Mouse (Mus musculus) heart, adult 2 months (tissue): ENCODE measurements around the gene Ninj2. TPM values are rescaled to one million over a fixed set of nuclear protein-coding genes. Genes with fewer than 3 reads are reported as not detected.

ENCODE experiments used
- DNase-seq, 2 experiments: peaks; one replicate each; pipeline ENCODE4 v3.0.0; 2021
- H3K27ac ChIP-seq: fragments of 200-600 bp; 2 replicates; pipeline ENCODE4 v1.8.1; 2022
- H3K27me3 ChIP-seq: fragments of 200-500 bp; 2 replicates; pipeline ENCODE4 v1.6.1; 2012; ENCODE audit warnings: mild to moderate bottlenecking, low read length, inconsistent platforms, mixed read lengths; ENCODE audit not compliant: control insufficient read depth, insufficient read depth
- H3K36me3 ChIP-seq: fragments of 200-500 bp; 2 replicates; pipeline ENCODE4 v1.6.1; 2012; ENCODE audit warnings: low read length, inconsistent platforms; ENCODE audit not compliant: control insufficient read depth, insufficient read depth
- H3K4me1 ChIP-seq: fragments of 200-500 bp; 2 replicates; pipeline ENCODE4 v1.6.1; 2011; ENCODE audit warnings: low read length; ENCODE audit not compliant: control insufficient read depth, insufficient read depth
- H3K4me3 ChIP-seq: fragments of 200-600 bp; 2 replicates; pipeline ENCODE4 v1.8.1; 2022
- H3K79me2 ChIP-seq: fragments of 200-500 bp; replicated peaks from 2 replicates; pipeline ENCODE4 v1.6.1; 2012; ENCODE audit warnings: mild to moderate bottlenecking, inconsistent platforms, low read length, moderate library complexity, mixed read lengths; ENCODE audit not compliant: control insufficient read depth, insufficient read depth
- H3K9ac ChIP-seq: fragments of 200-500 bp; 2 replicates; pipeline ENCODE4 v1.6.1; 2012; ENCODE audit warnings: low read depth, mild to moderate bottlenecking, control low read depth, inconsistent platforms, low read length, mixed read lengths
- CTCF ChIP-seq: fragments of 200-600 bp; IDR thresholded peaks from 2 replicates; pipeline ENCODE4 v1.8.1; 2022; ENCODE audit warnings: antibody characterized with exemption, mild to moderate bottlenecking, moderate library complexity
- EP300 ChIP-seq: fragments of 200-500 bp; IDR thresholded peaks from 2 replicates; pipeline ENCODE4 v1.6.1; 2011; ENCODE audit warnings: low read depth, low read length, control low read depth; ENCODE audit not compliant: insufficient read depth
- POLR2A ChIP-seq: fragments of 200-500 bp; IDR thresholded peaks from 2 replicates; pipeline ENCODE4 v1.6.1; 2011; ENCODE audit warnings: mild to moderate bottlenecking, low read depth, low read length, control low read depth; ENCODE audit not compliant: insufficient read depth
- WGBS: fragments of 180-500 bp; shearing (Covaris S2); methylation state at CpG from one replicate; pipeline ENCODE4 v1.1.7; 2018; 5-methylcytosine and 5-hydroxymethylcytosine counted together
- intact Hi-C: fragments of 180-260 bp; cut with DNase I; formaldehyde crosslinking; loops from one replicate; pipeline ENCODE4 v1.15.1; 2025
- polyA plus RNA-seq: library from polyadenylated mRNA; depleted of rRNA; stranded (reverse); fragments of >200 nt; gene quantifications from 2 replicates; pipeline ENCODE4 v1.2.3, GENCODE M21; 2012
- total RNA-seq, 2 experiments: library from RNA; stranded (reverse); gene quantifications; 2 replicates each; pipeline ENCODE4 v1.2.3; 2021

Ninj2 gene
- total and polyA plus RNA-seq, 3 experiments: not detected

GRCm38 (mm10) chr6:120155510-120155909 lies 62.4 kb downstream of the Ninj2 start:
- intact Hi-C loops: no loop called here
- Histone ChIP-seq H3K27ac (no peak overlapping the region), H3K4me3 (no peak overlapping the region), H3K27me3 (no peaks in the 10 kb centered on the region), H3K79me2 (no peaks in the 10 kb centered on the region), H3K4me1 (peaks cover 17% of the 10 kb centered on the region), H3K36me3 (no peaks in the 10 kb centered on the region; the same call in 1 of the 2 replicates), H3K9ac (no peak overlapping the region)
- TF ChIP-seq EP300 (no peak), POLR2A (no peak), CTCF (no peak)
- 74% methylated on average over 4 of the region's 4 CpGs for WGBS
- DNase-seq: no peak

DNA sequence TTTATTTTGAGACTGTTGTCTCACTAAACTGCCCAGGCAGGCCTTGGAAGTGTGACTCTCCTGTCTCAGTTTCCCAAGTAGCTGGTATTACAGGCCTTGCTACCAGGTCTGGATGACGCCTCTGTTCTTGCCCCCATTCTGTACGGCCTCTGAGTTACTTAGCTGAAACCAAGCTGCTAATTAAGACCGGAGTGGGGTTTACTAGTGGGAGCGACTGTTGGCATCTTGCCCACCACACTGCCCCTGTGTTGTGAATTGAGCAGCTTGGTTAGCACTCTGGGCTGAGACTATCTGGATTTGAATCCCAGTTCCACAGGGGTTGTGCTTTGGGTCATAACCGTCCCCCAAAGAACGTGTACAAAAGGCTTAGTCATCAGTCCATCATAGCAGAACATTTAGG lies 64.3 kb downstream of the Ninj2 start:
- intact Hi-C loops: no loop called here
- H3K4me1 ChIP-seq: peaks cover 13% of the 10 kb centered on the region
- H3K9ac ChIP-seq: no peak overlapping the region
- no peak overlapping the region for H3K27ac ChIP-seq
- no peak for TF ChIP-seq CTCF
- no peak for TF ChIP-seq POLR2A
- TF ChIP-seq EP300: no peak
- 83% methylated on average over 6 of the region's 6 CpGs for WGBS
- no peaks in the 10 kb centered on the region for H3K27me3 ChIP-seq
- DNase-seq: no peak
- H3K4me3 ChIP-seq: no peak overlapping the region
- no peaks in the 10 kb centered on the region for H3K79me2 ChIP-seq
- H3K36me3 ChIP-seq: no peaks in the 10 kb centered on the region; the same call in 1 of the 2 replicates

- Histone ChIP-seq H3K79me2 (no peaks in the 10 kb centered on the region), H3K4me1 (peaks cover 13% of the 10 kb centered on the region), H3K4me3 (no peak overlapping the region), H3K9ac (peak overlapping the region; percentile 32), H3K27me3 (no peaks in the 10 kb centered on the region), H3K27ac (peak overlapping the region; percentile 75), H3K36me3 (no peaks in the 10 kb centered on the region; the same call in 1 of the 2 replicates)
- TF ChIP-seq CTCF (no peak), EP300 (peak; percentile 67; the same call in 1 of the 2 replicates)
- WGBS: 21% methylated on average over 9 of the region's 9 CpGs
- intact Hi-C loops: no loop called here
- peak; percentile 68 to 77 for DNase-seq
Observed at GRCm38 (mm10) chr6:120159133-120159901, 66.2 kb downstream of the Ninj2 start.

GRCm38 (mm10) chr6:120162928-120163327 lies 69.8 kb downstream of the Ninj2 start:
- no peaks in the 10 kb centered on the region for H3K79me2 ChIP-seq
- no peaks in the 10 kb centered on the region; the same call in 1 of the 2 replicates for H3K36me3 ChIP-seq
- WGBS: 69% methylated on average over 6 of the region's 6 CpGs
- no peaks in the 10 kb centered on the region for H3K27me3 ChIP-seq
- H3K9ac ChIP-seq: no peak overlapping the region
- H3K4me3 ChIP-seq: no peak overlapping the region
- TF ChIP-seq POLR2A (no peak), EP300 (no peak), CTCF (no peak)
- H3K4me1 ChIP-seq: peaks cover 9% of the 10 kb centered on the region
- H3K27ac ChIP-seq: no peak overlapping the region
- intact Hi-C loops: no loop called here
- DNase-seq: no peak

- 89% methylated on average over 4 of the region's 4 CpGs for WGBS
- Histone ChIP-seq H3K4me3 (no peak overlapping the region), H3K4me1 (peaks cover under 1% of the 10 kb centered on the region; the same call in 1 of the 2 replicates), H3K27ac (no peak overlapping the region), H3K27me3 (no peaks in the 10 kb centered on the region), H3K79me2 (no peaks in the 10 kb centered on the region), H3K9ac (no peak overlapping the region), H3K36me3 (no peaks in the 10 kb centered on the region)
- intact Hi-C loops: no loop called here
- no peak for DNase-seq
- TF ChIP-seq EP300: no peak
- TF ChIP-seq POLR2A: no peak
- no peak for TF ChIP-seq CTCF
Observed at GRCm38 (mm10) chr6:120164765-120165164, 71.6 kb downstream of the Ninj2 start.

DNA sequence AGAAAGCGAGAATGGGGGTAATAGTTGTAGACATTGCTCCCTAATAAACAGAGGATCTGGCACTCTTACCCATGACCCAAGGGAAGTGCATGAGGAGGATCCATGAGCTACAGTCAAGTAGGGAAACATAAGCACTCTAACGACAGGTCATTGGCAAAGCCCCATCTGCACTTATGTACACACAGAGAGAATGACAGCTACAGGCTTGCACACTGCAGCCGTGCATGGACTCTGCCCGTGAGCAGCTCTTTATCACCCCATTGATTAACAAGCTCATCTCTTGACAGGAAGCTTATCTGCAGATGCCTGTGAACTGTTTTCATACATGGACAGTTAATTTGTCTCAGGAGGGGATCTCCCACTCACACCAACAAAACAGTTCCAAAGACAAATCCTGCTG lies 74.4 kb downstream of the Ninj2 start:
- Histone ChIP-seq H3K9ac (no peak overlapping the region), H3K4me3 (no peak overlapping the region), H3K4me1 (no peaks in the 10 kb centered on the region), H3K27me3 (no peaks in the 10 kb centered on the region), H3K36me3 (no peaks in the 10 kb centered on the region), H3K79me2 (no peaks in the 10 kb centered on the region), H3K27ac (no peak overlapping the region)
- WGBS: 39% methylated on average over 4 of the region's 4 CpGs
- DNase-seq: no peak
- no peak for TF ChIP-seq CTCF
- no peak for TF ChIP-seq POLR2A
- no peak for TF ChIP-seq EP300
- intact Hi-C loops: no loop called here
